8 mouse cellular contexts compared by ENCODE assay signal in genomic region chr5:129908242-129908965, GRCm38 (mm10). TPM values are rescaled to one million over a fixed set of nuclear protein-coding genes. Genes with fewer than 3 reads are reported as not detected.
DNase-seq lines count a peak whose midpoint lies in the region; ATAC-seq and TF ChIP-seq lines count a peak whose summit lies in the region.

Gene Nupr1l (plus strand): TSS chr5:129908540.

- H3K79me2 ChIP-seq in liver, adult 2 months (ENCODE audit: control insufficient read depth, insufficient read depth, low read length) = no peaks in the 10 kb centered on the region

- peak within 1 kb of the TSS; percentile 91 for H3K4me2 ChIP-seq in heart, embryonic 13.5 days
- peak within 1 kb of the TSS; percentile 94 for H3K4me2 ChIP-seq in kidney, postnatal 0 days (ENCODE audit: low read length)

- H3K27me3 ChIP-seq in heart, embryonic 13.5 days (replicated peaks) = no peaks in the 10 kb centered on the region
- no peaks in the 10 kb centered on the region for H3K27me3 ChIP-seq in kidney, postnatal 0 days (ENCODE audit: insufficient read depth, low read length)
- no peaks in the 10 kb centered on the region for H3K27me3 ChIP-seq in liver, adult 2 months (ENCODE audit: control insufficient read depth, insufficient read depth, low read length)

- TF ChIP-seq CTCF in kidney, postnatal 0 days (IDR thresholded peaks at IDR 0.05; ENCODE audit: low read depth) = peak; percentile 55
- peak; percentile 26 for TF ChIP-seq CTCF in liver, adult 2 months (IDR thresholded peaks at IDR 0.05; ENCODE audit: low read depth, low read length)

- H3K27ac ChIP-seq in heart, embryonic 13.5 days (replicated peaks) = peak within 1 kb of the TSS; percentile 88
- peak within 1 kb of the TSS; percentile 95 for H3K27ac ChIP-seq in kidney, postnatal 0 days
- H3K27ac ChIP-seq in liver, adult 2 months (replicated peaks; ENCODE audit: insufficient read depth, low read depth, low read length) = peak within 1 kb of the TSS; percentile 86

- peak within 1 kb of the TSS; percentile 89 for H3K9ac ChIP-seq in heart, embryonic 13.5 days
- peak within 1 kb of the TSS; percentile 74 for H3K9ac ChIP-seq in kidney, postnatal 0 days (ENCODE audit: low read depth, low read length)
- H3K9ac ChIP-seq in liver, adult 2 months (ENCODE audit: low read depth, low read length) = peak within 1 kb of the TSS; percentile 90

- H3K36me3 ChIP-seq in heart, embryonic 13.5 days = no peaks in the 10 kb centered on the region
- H3K36me3 ChIP-seq in kidney, postnatal 0 days (ENCODE audit: insufficient read depth, low read length) = no peaks in the 10 kb centered on the region
- H3K36me3 ChIP-seq in liver, adult 2 months (ENCODE audit: control insufficient read depth, insufficient read depth, low read length) = no peaks in the 10 kb centered on the region

- peak; percentile 78 for DNase-seq in CD4-positive, CD25-positive, alpha-beta regulatory T cell, adult 2 months (ENCODE audit: low read depth, low spot score)
- peak; percentile 64 for DNase-seq in c-Kit-negative CD71-positive TER-119-positive erythroid progenitor cells, embryonic 14.5 days (ENCODE audit: low read depth, low spot score)
- peak; percentile 51 for DNase-seq in fibroblast of lung, adult 2 months (ENCODE audit: low read depth)
- peak; percentile 97 for DNase-seq in kidney, postnatal 0 days (ENCODE audit: low spot score)
- peak; percentile 65 for DNase-seq in liver, adult 2 months (ENCODE audit: extremely low read depth, low read depth, low spot score)
- DNase-seq in spleen, postnatal 36 days (ENCODE audit: low spot score in 2 of 2) = peak; percentile 81 to 86

- no peaks in the 10 kb centered on the region for H3K9me3 ChIP-seq in heart, embryonic 13.5 days
- no peaks in the 10 kb centered on the region for H3K9me3 ChIP-seq in kidney, postnatal 0 days (replicated peaks; ENCODE audit: low read length)

- TF ChIP-seq POLR2A in liver, adult 2 months (IDR thresholded peaks at IDR 0.05; ENCODE audit: extremely low read depth, insufficient read depth, low read length) = peak; percentile 49; the same call in 1 of the 2 replicates

- WGBS in heart, embryonic 13.5 days = under 1% methylated on average over 63 of the region's 63 CpGs
- under 1% methylated on average over 63 of the region's 63 CpGs for WGBS in kidney, postnatal 0 days
- under 1% methylated on average over 63 of the region's 63 CpGs for WGBS in liver, adult 2 months

- peaks cover 10% of the 10 kb centered on the region; the same call in 1 of the 2 replicates for H3K4me1 ChIP-seq in heart, embryonic 13.5 days
- H3K4me1 ChIP-seq in kidney, postnatal 0 days (replicated peaks; ENCODE audit: insufficient read depth, low read length) = no peaks in the 10 kb centered on the region
- no peaks in the 10 kb centered on the region for H3K4me1 ChIP-seq in liver, adult 2 months (ENCODE audit: control insufficient read depth, insufficient read depth, low read length)

- peak within 1 kb of the TSS; percentile 69 for H3K4me3 ChIP-seq in heart, embryonic 13.5 days
- peak within 1 kb of the TSS; percentile 63 for H3K4me3 ChIP-seq in kidney, postnatal 0 days (replicated peaks; ENCODE audit: low read depth, low read length)
- H3K4me3 ChIP-seq in liver, adult 2 months (ENCODE audit: insufficient read depth, low read depth, low read length) = peak within 1 kb of the TSS; percentile 92

- peak; percentile 94 for ATAC-seq in heart, embryonic 13.5 days (ENCODE audit: extremely low read depth, insufficient number of reproducible peaks, low FRiP score, low TSS enrichment)
- ATAC-seq in kidney, postnatal 0 days (replicated peaks; ENCODE audit: low FRiP score, low read depth) = peak; percentile 98
- ATAC-seq in monocyte, adult 5-6 weeks (replicated peaks; ENCODE audit: insufficient number of reproducible peaks, low FRiP score, low TSS enrichment, poor library complexity, severe bottlenecking) = peak; percentile 86

RNA-seq across cellular contexts. Expression of gene Nupr1l, which starts in this region (rescaled TPM):
- 1.6 and 1.7 TPM in 2 replicates for polyA plus RNA-seq in heart, embryonic 13.5 days (2015; fragmentation: Nextera tagmentation; extraction: Ambion mirVana)
- polyA plus RNA-seq in kidney, postnatal 0 days (2015; fragmentation: Nextera tagmentation; extraction: Ambion mirVana) = 6.5 and 6.8 TPM in 2 replicates
- total RNA-seq in liver, adult 2 months (2014; rRNA removed) = 0.54 and 2.2 TPM in 2 replicates
- 1.2 and 2.2 TPM in 2 replicates for polyA plus RNA-seq in liver, adult 2 months (2012; rRNA removed)
- total RNA-seq in monocyte, adult 5-6 weeks (2017) = 0.48 to 4.0 TPM (median 1.9 TPM) in 3 replicates

Comparison
In these comparisons a context has a peak if more than half of its experiments do, and no peak if none do; other contexts are left out.
1. Peak in every context shown above with its lines: DNase-seq, ATAC-seq, H3K4me3 ChIP-seq and H3K27ac ChIP-seq.